Mouse (Mus musculus) erythroblast, adult 5-6 weeks (primary cell): Measurements from ENCODE around the gene Hrnr. TPM values are rescaled to one million over a fixed set of nuclear protein-coding genes. Genes with fewer than 3 reads are reported as not detected.

Experiments used
- ATAC-seq: replicated peaks from 2 replicates; pipeline ENCODE4 v1.8.0; 2016; ENCODE audit warnings: moderate number of reproducible peaks, mild to moderate bottlenecking, moderate TSS enrichment, inconsistent platforms; ENCODE audit not compliant: poor library complexity, low FRiP score, severe bottlenecking
- total RNA-seq, 2 experiments: library from RNA; stranded (forward) in 1 of 2; stranded (reverse) in 1 of 2; fragments of 150-400 nt in 1 of 2; fragments of 200-764, 138-1000 nt in 1 of 2; gene quantifications; 2 replicates each; pipeline versions ENCODE4 v1.2.3 to v1.2.4; 2015 to 2017; ENCODE audit warnings: low replicate concordance in 2 of 2

Hrnr gene
- not detected in 2 replicates for total RNA-seq (2015; ENCODE audit: low replicate concordance)
- total RNA-seq (2017; ENCODE audit: low replicate concordance) = not detected in 2 replicates

DNA sequence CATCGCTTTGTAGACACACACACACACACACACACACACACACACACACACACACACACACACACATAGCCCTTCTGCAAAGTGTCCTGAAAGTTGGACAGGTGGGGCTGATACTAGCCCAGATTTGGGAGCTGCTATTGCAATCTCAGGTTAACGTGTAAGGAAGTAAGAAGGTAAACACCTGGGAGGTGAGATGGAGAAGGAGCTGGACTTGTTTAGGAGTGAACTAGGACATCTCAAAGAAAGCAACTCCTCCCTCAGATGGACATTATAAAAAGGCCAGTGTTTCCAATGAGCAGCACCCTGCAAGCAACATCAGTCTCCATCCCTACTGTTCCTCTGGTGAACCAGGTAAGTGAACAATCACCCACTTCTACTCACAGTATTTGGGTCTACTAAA lies at the start of gene Hrnr:
Hrnr (plus strand) TSS at position 301 of the 400 bp plus-strand sequence.
- ATAC-seq = no peak

GRCm38 (mm10) chr3:93273223-93273622 lies 46.3 kb upstream of the Hrnr start, which contains the start of gene Flg:
Gene Flg, plus strand, starts transcription at chr3:93273523.
- no peak for ATAC-seq

DNA sequence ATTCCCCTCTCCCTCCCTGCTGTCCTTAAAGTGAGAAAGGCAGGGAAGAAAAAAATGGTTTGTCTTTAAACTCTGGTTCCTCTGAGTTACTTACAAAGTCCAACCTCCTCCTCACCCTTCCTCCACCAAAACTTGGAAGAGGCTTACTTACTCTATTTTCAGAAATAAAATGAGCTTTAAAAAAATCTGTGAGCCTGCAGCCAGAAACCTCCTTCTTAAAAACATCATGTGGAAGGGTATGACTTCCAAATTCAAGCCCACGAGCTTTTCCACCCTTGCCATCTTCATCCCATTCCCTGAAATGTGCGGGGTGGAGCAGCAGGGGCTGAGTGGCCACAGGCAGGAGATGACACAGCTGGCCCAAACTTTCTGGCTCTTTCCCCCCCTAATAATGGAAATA lies 22.0 kb upstream of the Hrnr start:
- ATAC-seq = no peak

DNA sequence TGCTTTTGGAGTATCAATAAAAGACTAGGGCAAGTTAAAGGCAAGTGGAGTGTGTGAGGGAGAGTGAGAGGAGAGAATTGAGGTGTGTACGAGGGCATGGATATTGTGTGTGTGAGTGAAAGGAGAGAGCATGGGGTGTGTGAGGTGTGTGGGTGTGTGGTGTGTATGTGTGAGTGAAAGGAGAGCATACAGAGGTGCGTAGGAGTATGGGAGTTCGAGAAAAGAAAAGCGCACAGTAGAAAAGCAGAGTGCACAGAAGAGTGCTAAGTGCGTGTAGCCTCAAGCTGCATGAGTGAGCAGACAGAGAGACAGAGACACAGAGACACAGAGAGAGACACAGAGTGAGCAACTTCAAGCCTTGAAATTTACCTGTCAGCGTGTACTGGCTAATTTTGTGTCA lies 19.7 kb upstream of the Hrnr start:
- no peak for ATAC-seq

- ATAC-seq = no peak
Measured at GRCm38 (mm10) chr3:93301896-93302295, 17.7 kb upstream of the Hrnr start.

- no peak for ATAC-seq
Measured at GRCm38 (mm10) chr3:93306142-93306541, 13.4 kb upstream of the Hrnr start.

- ATAC-seq = no peak
Measured at GRCm38 (mm10) chr3:93311371-93311770, 8.2 kb upstream of the Hrnr start.

- no peak for ATAC-seq
Measured at GRCm38 (mm10) chr3:93314388-93314787, 5.2 kb upstream of the Hrnr start.

DNA sequence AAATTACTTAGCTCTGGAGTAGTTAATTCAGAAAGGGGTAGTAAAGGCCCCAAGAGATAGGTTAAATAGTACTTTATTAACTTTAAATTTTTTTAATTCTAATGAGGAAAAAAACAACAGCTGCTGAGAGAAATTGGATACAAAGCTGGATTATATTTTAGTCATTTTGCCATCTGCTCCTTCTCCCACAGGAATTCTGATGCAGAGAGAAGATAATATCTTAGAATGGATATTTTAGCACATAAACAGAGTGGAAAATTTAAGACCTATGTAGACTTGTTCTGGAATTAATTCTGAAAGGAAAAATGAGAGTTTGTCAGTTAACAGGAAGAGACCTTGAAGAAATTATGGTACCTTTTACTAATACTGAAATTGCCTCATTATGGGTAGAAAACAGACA lies 18.2 kb downstream of the Hrnr start:
- no peak for ATAC-seq

- no peak for ATAC-seq
Measured at GRCm38 (mm10) chr3:93340021-93340420, 20.5 kb downstream of the Hrnr start.

DNA sequence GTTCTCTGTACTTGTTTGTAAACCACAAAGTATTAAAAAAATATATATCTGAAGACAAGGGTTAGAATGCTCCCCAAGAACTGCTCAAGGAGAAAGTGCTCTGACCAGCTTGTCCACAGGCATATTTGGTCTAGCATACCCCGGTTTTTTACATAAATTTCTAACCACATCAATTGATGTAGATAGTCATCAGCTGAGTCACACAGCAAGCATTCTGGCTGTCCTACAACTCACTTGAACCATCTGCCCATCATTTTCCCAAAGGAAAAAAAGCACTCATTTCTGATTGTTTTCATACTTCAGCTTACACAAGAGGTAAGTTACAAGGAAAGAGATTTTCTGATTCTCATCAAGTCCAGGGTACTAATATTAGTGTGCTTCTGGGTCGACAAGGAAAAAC lies 27.3 kb downstream of the Hrnr start:
- no peak for ATAC-seq

- no peak for ATAC-seq
Measured at GRCm38 (mm10) chr3:93360045-93360444, 40.5 kb downstream of the Hrnr start.

DNA sequence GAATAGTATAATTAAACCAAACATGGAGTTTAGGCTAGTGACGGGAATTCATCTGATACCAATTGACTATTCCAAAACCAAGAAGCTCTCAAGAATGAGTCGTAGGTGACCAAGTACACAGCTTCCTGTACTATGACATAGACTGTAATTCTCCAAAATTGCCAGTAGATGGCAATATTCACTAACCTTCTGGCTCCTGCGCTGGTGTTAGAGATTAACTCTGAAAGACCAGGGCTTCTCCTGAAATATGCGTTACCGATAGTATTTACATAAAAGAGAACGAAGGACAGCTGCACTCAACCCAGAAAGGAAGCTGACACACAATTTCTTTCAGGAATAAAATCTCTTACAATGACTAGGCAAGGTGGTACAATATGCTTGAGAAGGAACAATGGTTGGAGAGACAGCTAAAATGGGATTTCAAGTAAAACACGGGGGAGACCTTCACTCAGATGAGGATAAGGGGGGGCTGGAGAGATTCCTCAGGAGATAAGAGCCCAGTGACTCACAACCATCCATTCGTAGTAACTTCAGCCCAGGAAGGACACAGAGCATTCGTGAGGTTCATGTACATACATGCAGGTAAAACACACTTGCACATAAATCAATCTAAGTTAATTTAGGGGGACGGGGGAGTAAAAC lies 42.5 kb downstream of the Hrnr start:
- no peak for ATAC-seq

DNA sequence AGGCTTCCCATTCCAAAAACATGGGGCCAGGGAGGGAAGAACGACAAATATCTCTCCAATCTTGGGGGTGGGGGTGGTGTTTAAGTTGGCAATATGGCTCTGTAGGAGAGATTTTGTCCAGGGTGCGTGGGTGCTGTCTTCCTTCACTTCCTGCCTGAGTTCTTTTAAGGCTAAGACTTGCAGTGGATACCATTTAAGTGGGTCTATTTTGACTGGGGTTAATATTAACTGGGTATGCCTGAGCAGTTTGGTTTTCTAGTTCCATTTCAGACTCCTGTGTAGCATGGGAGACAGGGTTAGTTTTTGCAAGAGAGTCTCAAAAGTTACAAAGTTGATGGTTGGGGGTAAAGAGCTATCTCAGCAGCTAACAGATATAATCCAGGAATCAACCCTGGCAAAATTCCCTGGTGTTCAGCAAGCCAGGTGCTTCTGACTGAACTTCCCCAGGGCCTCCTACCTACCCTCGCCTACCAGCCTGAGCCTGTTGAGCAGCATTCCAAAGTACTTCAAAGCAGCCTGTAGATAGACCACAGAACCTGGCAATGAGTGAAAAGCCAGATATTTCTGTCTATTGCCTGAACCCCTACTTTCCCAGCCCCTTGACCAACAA lies 47.5 kb downstream of the Hrnr start:
- ATAC-seq = no peak

GRCm38 (mm10) chr3:93368171-93368570 lies 48.6 kb downstream of the Hrnr start:
- no peak for ATAC-seq

DNA sequence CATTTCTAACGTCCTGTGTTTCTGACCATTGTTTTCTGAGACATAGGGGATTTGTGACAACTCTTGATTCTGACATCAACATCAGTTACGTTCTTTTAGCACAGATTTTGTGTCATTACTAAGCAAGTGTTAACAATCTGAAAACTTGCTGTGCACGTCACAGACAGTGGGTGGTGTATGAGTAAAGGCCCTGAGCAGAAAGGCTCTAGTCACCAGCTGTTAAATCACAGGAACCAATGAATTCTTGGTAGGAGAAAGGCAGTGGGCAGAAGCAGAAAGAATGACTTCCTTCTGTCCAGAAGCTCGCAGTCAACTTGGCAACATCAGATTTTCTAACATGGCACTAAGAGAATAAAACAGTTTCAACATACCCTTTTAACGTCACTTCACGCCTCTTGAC lies 53.9 kb downstream of the Hrnr start:
- no peak for ATAC-seq

GRCm38 (mm10) chr3:93375196-93375595 lies 55.6 kb downstream of the Hrnr start:
- no peak for ATAC-seq

DNA sequence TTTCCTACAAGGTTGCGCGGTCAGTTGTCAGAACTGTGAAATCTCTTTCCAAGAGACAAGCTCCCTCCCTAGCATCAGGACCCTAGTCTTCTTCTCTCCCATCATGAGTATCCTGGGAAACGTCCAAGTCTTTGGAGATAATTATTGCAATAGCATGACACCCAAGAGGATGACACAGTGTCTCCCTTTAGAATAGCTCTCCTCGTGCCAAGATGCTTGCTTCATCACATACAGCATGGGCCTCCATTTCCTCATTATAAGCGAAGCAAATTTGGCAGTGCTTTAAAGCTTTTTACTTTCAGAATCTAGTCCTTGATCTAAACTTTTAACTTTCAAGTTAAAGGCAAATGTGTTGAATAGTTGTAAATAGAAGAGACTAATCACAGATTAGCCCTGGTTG lies 56.1 kb downstream of the Hrnr start:
- no peak for ATAC-seq

GRCm38 (mm10) chr3:93378146-93378545 lies 58.6 kb downstream of the Hrnr start:
- no peak for ATAC-seq
